Mouse (Mus musculus) heart, adult 2 months (tissue): Measurements from ENCODE around the gene Ostn.

Experiments
- CTCF ChIP-seq: fragments of 200-600 bp; IDR thresholded peaks from 2 replicates; pipeline ENCODE4 v1.8.1; 2022; ENCODE audit warnings: antibody characterized with exemption, mild to moderate bottlenecking, moderate library complexity
- POLR2A ChIP-seq: fragments of 200-500 bp; IDR thresholded peaks from 2 replicates; pipeline ENCODE4 v1.6.1; 2011; ENCODE audit warnings: mild to moderate bottlenecking, low read depth, low read length, control low read depth; ENCODE audit not compliant: insufficient read depth

DNA sequence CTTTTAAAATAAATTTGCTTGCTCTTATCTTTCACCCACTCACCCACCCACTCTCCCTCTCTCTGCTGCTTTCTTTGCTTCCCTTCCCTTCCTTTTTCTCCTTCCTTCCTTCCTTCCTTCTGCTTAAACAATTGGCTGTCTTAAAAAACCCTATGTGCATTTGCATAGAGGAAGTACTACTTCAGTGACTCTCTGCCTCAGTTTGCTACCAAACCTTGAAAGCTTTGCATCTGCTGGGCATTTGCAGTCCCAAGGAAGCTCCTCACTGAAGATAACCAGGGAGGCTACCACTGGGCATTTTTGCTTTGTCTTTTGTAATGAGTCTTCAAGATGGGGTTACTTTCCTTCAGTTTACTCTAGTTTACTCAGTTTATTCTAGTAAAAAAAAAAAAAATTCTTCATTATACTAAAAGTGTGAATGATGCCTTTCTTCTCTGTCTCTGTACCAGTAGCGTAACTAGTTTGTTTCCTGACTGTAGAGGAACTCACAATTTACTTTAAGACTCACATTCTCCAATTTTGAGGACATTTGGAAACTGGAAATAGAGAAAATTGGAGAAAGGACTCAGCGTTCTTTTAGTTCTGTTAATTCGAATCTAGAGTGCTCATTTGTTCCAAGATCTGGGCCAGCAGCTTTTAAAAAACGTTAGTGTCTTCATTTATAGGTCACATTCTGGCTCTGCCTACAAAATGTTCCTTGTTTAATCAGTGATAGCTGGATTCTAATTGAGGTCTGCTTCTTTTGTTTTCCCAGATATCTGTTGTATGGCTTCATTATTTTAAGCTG is 88.2 kb downstream of the Ostn start:
- no peak for TF ChIP-seq CTCF
- TF ChIP-seq POLR2A, result no peak
